Mouse (Mus musculus) skeletal muscle tissue, adult 2 months (tissue): ENCODE data around the gene Drap1.

Experiments
- DNase-seq: peaks from one replicate; pipeline ENCODE4 v3.0.0-alpha.2; 2012; ENCODE audit warnings: low read depth, low spot score

Gene Drap1

GRCm38 (mm10) chr19:5448354-5449150 lies 23.8 kb upstream of the Drap1 start:
- DNase-seq: no peak

GRCm38 (mm10) chr19:5447515-5448353 lies 23.0 kb upstream of the Drap1 start, which contains the start of gene Fosl1:
Fosl1 (plus strand) TSS chr19:5447547.
- DNase-seq: no peak

GRCm38 (mm10) chr19:5445747-5446146 lies 21.0 kb upstream of the Drap1 start:
- DNase-seq: no peak

- no peak for DNase-seq
These were observed 20.2 kb upstream of the Drap1 start for GRCm38 (mm10) chr19:5444954-5445353.

- DNase-seq: no peak
These were observed 19.7 kb upstream of the Drap1 start for GRCm38 (mm10) chr19:5444371-5444908.

- DNase-seq: no peak
These were observed 9.2 kb upstream of the Drap1 start for GRCm38 (mm10) chr19:5433951-5434350.

GRCm38 (mm10) chr19:5432992-5433852 lies 8.4 kb upstream of the Drap1 start:
- no peak for DNase-seq

GRCm38 (mm10) chr19:5431911-5432464 lies 7.2 kb upstream of the Drap1 start:
- no peak for DNase-seq

- DNase-seq: no peak
These were observed 5.6 kb upstream of the Drap1 start for GRCm38 (mm10) chr19:5430408-5430807.

- DNase-seq: no peak
These were observed 5.0 kb upstream of the Drap1 start for GRCm38 (mm10) chr19:5429806-5430205.

GRCm38 (mm10) chr19:5429219-5429618 lies 4.4 kb upstream of the Drap1 start:
- no peak for DNase-seq

- DNase-seq: no peak
These were observed 3.3 kb upstream of the Drap1 start for GRCm38 (mm10) chr19:5428083-5428482.

- no peak for DNase-seq
These were observed 2.0 kb upstream of the Drap1 start for GRCm38 (mm10) chr19:5426640-5427290.

- DNase-seq: no peak
These were observed 1.3 kb upstream of the Drap1 start for GRCm38 (mm10) chr19:5425906-5426565.

- DNase-seq: no peak
These were observed 542 bp downstream of the Drap1 start for GRCm38 (mm10) chr19:5424092-5424781.

- no peak for DNase-seq
These were observed 1.2 kb downstream of the Drap1 start for GRCm38 (mm10) chr19:5423561-5423960.

- no peak for DNase-seq
These were observed 1.8 kb downstream of the Drap1 start for GRCm38 (mm10) chr19:5422895-5423443.

GRCm38 (mm10) chr19:5422267-5422666 lies 2.5 kb downstream of the Drap1 start:
- no peak for DNase-seq

GRCm38 (mm10) chr19:5421784-5422183 lies 3.0 kb downstream of the Drap1 start:
- peak; percentile 81 for DNase-seq
